Mouse (Mus musculus): ENCODE data around the gene 4933430I17Rik. TPM values are rescaled to one million over a fixed set of nuclear protein-coding genes. Genes with fewer than 3 reads are reported as not detected.

Gene 4933430I17Rik
- total and polyA plus RNA-seq, 3 experiments: 0.12 to 0.43 TPM; not detected in 1

DNA sequence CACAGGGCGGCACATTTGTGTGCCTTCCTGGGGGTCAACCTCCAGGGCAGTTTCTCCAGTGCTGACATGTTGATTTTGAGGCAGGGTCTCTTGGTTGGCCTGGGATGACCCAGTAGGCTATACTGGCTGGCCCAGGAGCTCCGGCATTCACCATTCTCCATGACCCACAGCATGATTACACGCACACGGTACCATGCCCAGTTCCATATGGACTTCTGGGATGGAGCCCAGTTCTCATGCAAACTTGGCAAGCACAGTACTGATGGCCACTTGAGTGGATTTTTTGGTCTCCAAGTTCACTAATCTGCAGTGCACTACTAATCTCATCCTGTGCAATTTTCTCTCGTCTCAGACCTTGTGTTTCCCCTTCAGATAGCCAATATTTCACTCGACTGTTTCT is 42.5 kb downstream of the 4933430I17Rik start:
- no peaks in the 10 kb centered on the region for H3K79me2 ChIP-seq (ENCODE audit: control insufficient read depth, insufficient read depth, low read length, poor library complexity)
- no peaks in the 10 kb centered on the region for H3K4me1 ChIP-seq (ENCODE audit: control insufficient read depth in 1 of 2, insufficient read depth in 2 of 2, low read length in 2 of 2)
- H3K4me3 ChIP-seq (ENCODE audit: control insufficient read depth in 1 of 2, insufficient read depth in 1 of 2, low read depth in 2 of 2, low read length in 2 of 2): no peak overlapping the region
- no peak overlapping the region for H3K27ac ChIP-seq (ENCODE audit: control insufficient read depth, low read depth, low read length)
- no peaks in the 10 kb centered on the region for H3K36me3 ChIP-seq (ENCODE audit: control insufficient read depth in 1 of 2, insufficient read depth in 2 of 2, low read length in 2 of 2)
- TF ChIP-seq JUND (IDR thresholded peaks at IDR 0.05; ENCODE audit: low read depth, low read length) (no peak), RAD21 (IDR thresholded peaks at IDR 0.05; ENCODE audit: low read depth, low read length) (no peak), ZNF384 (IDR thresholded peaks at IDR 0.05; ENCODE audit: low read depth, low read length) (no peak), EP300 (IDR thresholded peaks at IDR 0.05; ENCODE audit: low read depth in 1 of 2, low read length in 2 of 2) (no peak), ZC3H11A (IDR thresholded peaks at IDR 0.05; ENCODE audit: low read depth, low read length) (no peak), MAFK (IDR thresholded peaks at IDR 0.05; ENCODE audit: borderline replicate concordance, low read depth, low read length) (no peak), MAX (IDR thresholded peaks at IDR 0.05; ENCODE audit: low read length) (no peak), UBTF (IDR thresholded peaks at IDR 0.05; ENCODE audit: borderline replicate concordance, insufficient read depth, low read depth, low read length) (no peak), ETS1 (IDR thresholded peaks at IDR 0.05; ENCODE audit: low read depth, low read length) (no peak), SMC3 (IDR thresholded peaks at IDR 0.05; ENCODE audit: low read depth, low read length) (no peak), HCFC1 (IDR thresholded peaks at IDR 0.05; ENCODE audit: low read depth, low read length) (no peak), MYC (IDR thresholded peaks at IDR 0.05; ENCODE audit: low read depth, low read length) (no peak), NRF1 (IDR thresholded peaks at IDR 0.05; ENCODE audit: insufficient read depth, low read depth, low read length, poor library complexity, severe bottlenecking) (no peak), POLR2AphosphoS2 (IDR thresholded peaks at IDR 0.05; ENCODE audit: low read length) (no peak), MEF2A (IDR thresholded peaks at IDR 0.05; ENCODE audit: extremely low read depth, insufficient replicate concordance, low read depth, low read length, poor library complexity, severe bottlenecking) (no peak), CHD2 (IDR thresholded peaks at IDR 0.05; ENCODE audit: low read length) (no peak), USF1 (IDR thresholded peaks at IDR 0.05; ENCODE audit: low read depth, low read length) (no peak)
- no peak for DNase-seq (ENCODE audit: low read depth, low spot score)
- no peaks in the 10 kb centered on the region for H3K27me3 ChIP-seq (ENCODE audit: control insufficient read depth in 1 of 2, insufficient read depth in 2 of 2, low read length in 2 of 2)
- no peak overlapping the region for H3K9ac ChIP-seq (ENCODE audit: control insufficient read depth, low read depth, low read length, poor library complexity, severe bottlenecking)
- no peaks in the 10 kb centered on the region for H3K9me3 ChIP-seq (replicated peaks; ENCODE audit: insufficient read depth, low read length)

DNA sequence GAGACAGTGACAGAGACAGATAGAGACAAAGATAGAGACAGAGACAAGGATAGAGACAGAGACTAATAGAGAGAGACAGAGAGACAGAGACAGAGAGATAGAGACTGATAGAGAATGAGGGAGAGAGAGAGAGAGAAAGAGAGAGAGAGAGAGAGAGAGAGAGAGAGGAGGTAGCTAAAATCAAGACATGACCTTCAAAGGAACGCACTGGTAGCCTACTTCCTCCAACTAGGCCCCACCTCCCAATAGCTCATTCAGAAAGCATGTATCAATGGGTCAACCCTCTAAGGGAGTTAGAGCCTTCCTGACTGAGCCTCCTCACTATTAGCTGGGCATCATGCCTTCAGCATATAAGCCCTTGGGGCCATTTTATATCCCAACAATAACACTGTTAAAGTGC is 43.2 kb downstream of the 4933430I17Rik start:
- no peak for DNase-seq (ENCODE audit: low read depth, low spot score)
- Histone ChIP-seq H3K27me3 (ENCODE audit: control insufficient read depth in 1 of 2, insufficient read depth in 2 of 2, low read length in 2 of 2) (no peaks in the 10 kb centered on the region), H3K4me3 (ENCODE audit: control insufficient read depth in 1 of 2, insufficient read depth in 1 of 2, low read depth in 2 of 2, low read length in 2 of 2) (no peak overlapping the region), H3K4me1 (ENCODE audit: control insufficient read depth in 1 of 2, insufficient read depth in 2 of 2, low read length in 2 of 2) (no peaks in the 10 kb centered on the region), H3K27ac (ENCODE audit: control insufficient read depth, low read depth, low read length) (no peak overlapping the region), H3K36me3 (ENCODE audit: control insufficient read depth in 1 of 2, insufficient read depth in 2 of 2, low read length in 2 of 2) (no peaks in the 10 kb centered on the region), H3K9me3 (replicated peaks; ENCODE audit: insufficient read depth, low read length) (no peaks in the 10 kb centered on the region), H3K9ac (ENCODE audit: control insufficient read depth, low read depth, low read length, poor library complexity, severe bottlenecking) (no peak overlapping the region), H3K79me2 (ENCODE audit: control insufficient read depth, insufficient read depth, low read length, poor library complexity) (no peaks in the 10 kb centered on the region)
- no peak for TF ChIP-seq ZMIZ1 (IDR thresholded peaks at IDR 0.05; ENCODE audit: low read depth, low read length)
- no peak for TF ChIP-seq USF2 (IDR thresholded peaks at IDR 0.05; ENCODE audit: borderline replicate concordance in 1 of 2, insufficient read depth in 1 of 2, low read depth in 1 of 2, low read length in 2 of 2)
- no peak for TF ChIP-seq SIN3A (IDR thresholded peaks at IDR 0.05; ENCODE audit: low read length)
- no peak for TF ChIP-seq ZC3H11A (IDR thresholded peaks at IDR 0.05; ENCODE audit: low read depth, low read length)
- TF ChIP-seq MXI1 (IDR thresholded peaks at IDR 0.05; ENCODE audit: low read depth, low read length): no peak

Measured in MEL (cell line).